Mouse (Mus musculus): ENCODE results near the gene Capza2.

DNA sequence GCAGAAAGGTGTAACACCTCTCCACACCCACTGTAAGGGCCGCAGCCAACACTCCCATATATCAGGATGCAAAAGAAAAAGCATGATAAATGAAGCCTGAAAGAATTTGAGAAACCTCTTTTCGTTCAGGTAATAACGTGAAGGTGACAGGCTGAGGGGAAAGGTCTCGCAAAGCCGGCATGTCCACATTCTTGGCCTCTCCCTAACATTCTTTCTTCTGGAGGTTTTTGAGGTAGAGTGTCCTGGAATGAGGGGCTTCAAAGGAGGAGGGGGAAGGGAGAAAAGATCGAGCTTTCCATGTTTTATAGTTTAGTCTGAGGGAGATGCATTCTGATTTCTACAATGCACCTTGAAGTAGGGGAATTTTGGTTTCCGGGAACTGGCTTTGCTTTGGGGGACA is 56.6 kb downstream of the Capza2 start, which contains the start of gene St7:
- TF ChIP-seq CTCF (IDR thresholded peaks at IDR 0.05; ENCODE audit: low read depth): no peak
- no peak for TF ChIP-seq EP300 (IDR thresholded peaks at IDR 0.05; ENCODE audit: low read depth)

All from liver, postnatal 0 days (tissue).